Comparison of ENCODE assay signal across 7 mouse cellular contexts in genomic region chr10:8516916-8517524, GRCm38 (mm10). TPM values are rescaled to one million over a fixed set of nuclear protein-coding genes. Genes with fewer than 3 reads are reported as not detected.
DNase-seq lines count a peak whose midpoint lies in the region; ATAC-seq lines count a peak whose summit lies in the region.

No protein-coding gene starts in this region.

- no peak for DNase-seq in lung, adult 18-20 months
- peak; percentile 79 to 87 for DNase-seq in cerebellum, postnatal 10 days
- DNase-seq in hindbrain, embryonic 11.5 days (ENCODE audit: low spot score), result peak; percentile 12
- no peak for DNase-seq in adipocyte (ENCODE audit: low spot score)

- no peak for ATAC-seq in lung, embryonic 16.5 days (ENCODE audit: low read depth)
- no peak for ATAC-seq in hindbrain, embryonic 11.5 days (ENCODE audit: low FRiP score)
- ATAC-seq in midbrain, embryonic 16.5 days, result no peak
- no peak for ATAC-seq in megakaryocyte, adult 5-6 weeks (ENCODE audit: poor library complexity, severe bottlenecking)

- peaks cover 16% of the 10 kb centered on the region for H3K4me1 ChIP-seq in lung, embryonic 16.5 days (replicated peaks; ENCODE audit: control insufficient read depth, insufficient read depth, low read length)
- H3K4me1 ChIP-seq in hindbrain, embryonic 11.5 days (replicated peaks; ENCODE audit: control insufficient read depth, insufficient read depth, low read length), result 0 out of 2 replicates have a peak, but pooled peaks cover 5% of the 10 kb centered on the region
- H3K4me1 ChIP-seq in midbrain, embryonic 16.5 days (ENCODE audit: control insufficient read depth, insufficient read depth, low read length), result peaks cover 8% of the 10 kb centered on the region; the same call in 1 of the 2 replicates

- H3K27me3 ChIP-seq in lung, embryonic 16.5 days (ENCODE audit: control insufficient read depth, insufficient read depth, low read depth, low read length), result no peaks in the 10 kb centered on the region; the same call in 1 of the 2 replicates
- peaks cover 5% of the 10 kb centered on the region; the same call in 1 of the 2 replicates for H3K27me3 ChIP-seq in hindbrain, embryonic 11.5 days (ENCODE audit: control insufficient read depth, insufficient read depth, low read length)
- H3K27me3 ChIP-seq in midbrain, embryonic 16.5 days (ENCODE audit: control insufficient read depth, insufficient read depth, low read depth, low read length), result peaks cover 3% of the 10 kb centered on the region; the same call in 1 of the 2 replicates

- peak overlapping the region; percentile 95 for H3K4me2 ChIP-seq in lung, embryonic 16.5 days (ENCODE audit: low read depth, low read length)
- peak overlapping the region; percentile 94 for H3K4me2 ChIP-seq in hindbrain, embryonic 11.5 days (replicated peaks; ENCODE audit: low read depth, low read length)
- peak overlapping the region; percentile 64 for H3K4me2 ChIP-seq in midbrain, embryonic 16.5 days (ENCODE audit: low read length)

- H3K9me3 ChIP-seq in lung, embryonic 16.5 days (ENCODE audit: control insufficient read depth, low read length), result peaks cover 3% of the 10 kb centered on the region
- no peaks in the 10 kb centered on the region for H3K9me3 ChIP-seq in hindbrain, embryonic 11.5 days (ENCODE audit: control insufficient read depth, low read length)
- no peaks in the 10 kb centered on the region for H3K9me3 ChIP-seq in midbrain, embryonic 16.5 days (replicated peaks; ENCODE audit: control insufficient read depth, low read length, poor library complexity, severe bottlenecking)

- 23% methylated on average over 9 of the region's 9 CpGs for WGBS in lung, embryonic 16.5 days
- 20% methylated on average over 9 of the region's 9 CpGs for WGBS in hindbrain, embryonic 11.5 days
- WGBS in midbrain, embryonic 16.5 days, result 25% methylated on average over 9 of the region's 9 CpGs

- peak overlapping the region; percentile 81 for H3K4me3 ChIP-seq in lung, embryonic 16.5 days (ENCODE audit: low read length)
- H3K4me3 ChIP-seq in hindbrain, embryonic 11.5 days (ENCODE audit: low read depth, low read length), result peak overlapping the region; percentile 76
- H3K4me3 ChIP-seq in midbrain, embryonic 16.5 days (ENCODE audit: low read depth, low read length), result peak overlapping the region; percentile 66

- H3K36me3 ChIP-seq in lung, embryonic 16.5 days (ENCODE audit: control insufficient read depth, insufficient read depth, low read length), result no peaks in the 10 kb centered on the region
- H3K36me3 ChIP-seq in hindbrain, embryonic 11.5 days (ENCODE audit: control insufficient read depth, insufficient read depth, low read length), result no peaks in the 10 kb centered on the region
- no peaks in the 10 kb centered on the region for H3K36me3 ChIP-seq in midbrain, embryonic 16.5 days (ENCODE audit: control insufficient read depth, insufficient read depth, low read length)

- peak overlapping the region; percentile 85 for H3K9ac ChIP-seq in lung, embryonic 16.5 days (ENCODE audit: low read length)
- peak overlapping the region; percentile 79; the same call in 1 of the 2 replicates for H3K9ac ChIP-seq in hindbrain, embryonic 11.5 days (ENCODE audit: low read depth, low read length)
- H3K9ac ChIP-seq in midbrain, embryonic 16.5 days (ENCODE audit: low read depth, low read length), result no peak overlapping the region

- no peak overlapping the region for H3K27ac ChIP-seq in lung, embryonic 16.5 days (ENCODE audit: low read length)
- no peak overlapping the region for H3K27ac ChIP-seq in hindbrain, embryonic 11.5 days (ENCODE audit: low read depth, low read length)
- H3K27ac ChIP-seq in midbrain, embryonic 16.5 days (ENCODE audit: low read length), result no peak overlapping the region

RNA-seq across cellular contexts. Expression of gene Ust, which starts 1.6 kb away (rescaled TPM):
- 4.1 and 5.1 TPM in 2 replicates for polyA plus RNA-seq in lung, embryonic 16.5 days (2015; fragmentation: Nextera tagmentation; extraction: Ambion mirVana)
- polyA plus RNA-seq in hindbrain, embryonic 11.5 days (2014; fragmentation: Nextera tagmentation; extraction: Ambion mirVana), result 3.2 and 3.8 TPM in 2 replicates
- polyA plus RNA-seq in midbrain, embryonic 16.5 days (2015; fragmentation: Nextera tagmentation; extraction: Ambion mirVana), result 4.8 and 5.0 TPM in 2 replicates
- 1.6 and 2.1 TPM in 2 replicates for total RNA-seq in megakaryocyte, adult 5-6 weeks (2015)
- total RNA-seq in megakaryocyte, adult 5-6 weeks (2017), result 0.85 and 1.2 TPM in 2 replicates

Comparison
In these comparisons a context has a peak if more than half of its experiments do, and no peak if none do; other contexts are left out.
1. DNase-seq: peak in cerebellum, postnatal 10 days (2 of 2) and hindbrain, embryonic 11.5 days (single experiment); none in lung, adult 18-20 months (0 of 2) and adipocyte (single experiment).
2. Peak in every context shown above with its lines, with median percentiles within 50 percentile points of each other: H3K4me2 ChIP-seq and H3K4me3 ChIP-seq.